Mouse (Mus musculus) MEL (cell line): Measurements from ENCODE around the gene Haus5. TPM values are rescaled to one million over a fixed set of nuclear protein-coding genes. Genes with fewer than 3 reads are reported as not detected.

Source experiments
- DNase-seq: peaks from one replicate; pipeline ENCODE4 v3.0.0; 2011; ENCODE audit warnings: low read depth, low spot score
- H3K27ac ChIP-seq: 2 replicates; pipeline ENCODE4 v1.5.1; 2012; ENCODE audit warnings: low read depth, mild to moderate bottlenecking, control low read depth, low read length, moderate library complexity; ENCODE audit not compliant: control insufficient read depth
- H3K27me3 ChIP-seq, 2 experiments: fragments of 150-350 bp in 1 of 2; sonication (generic) in 1 of 2; 2 replicates each; pipeline ENCODE4 v1.6.1; 2012; ENCODE audit warnings: low read length in 2 of 2, mild to moderate bottlenecking in 2 of 2, improper control_type of control experiment in 1 of 2, moderate library complexity in 1 of 2; ENCODE audit not compliant: insufficient read depth in 2 of 2, control insufficient read depth in 1 of 2
- H3K36me3 ChIP-seq, 2 experiments: 2 replicates each; pipeline ENCODE4 v1.6.1; 2012 to 2014; ENCODE audit warnings: low read length in 2 of 2, improper control_type of control experiment in 1 of 2, inconsistent platforms in 1 of 2, mild to moderate bottlenecking in 1 of 2; ENCODE audit not compliant: insufficient read depth in 2 of 2, control insufficient read depth in 1 of 2
- H3K4me1 ChIP-seq, 2 experiments: fragments of 150-350 bp in 1 of 2; sonication (generic) in 1 of 2; 2 replicates each; pipeline ENCODE4 v1.6.1; 2012; ENCODE audit warnings: low read length in 2 of 2, improper control_type of control experiment in 1 of 2, mild to moderate bottlenecking in 1 of 2; ENCODE audit not compliant: insufficient read depth in 2 of 2, control insufficient read depth in 1 of 2
- H3K4me3 ChIP-seq, 2 experiments: fragments of 150-350 bp in 1 of 2; sonication (generic) in 1 of 2; 2 replicates each; pipeline ENCODE4 v1.5.1; 2012; ENCODE audit warnings: low read depth in 2 of 2, low read length in 2 of 2, mild to moderate bottlenecking in 2 of 2, moderate library complexity in 2 of 2, control low read depth in 1 of 2, improper control_type of control experiment in 1 of 2; ENCODE audit not compliant: control insufficient read depth in 1 of 2, insufficient read depth in 1 of 2
- H3K79me2 ChIP-seq: 2 replicates; pipeline ENCODE4 v1.6.1; 2012; ENCODE audit warnings: mild to moderate bottlenecking, low read length, moderate library complexity; ENCODE audit not compliant: control insufficient read depth, poor library complexity, insufficient read depth
- H3K9ac ChIP-seq: 2 replicates; pipeline ENCODE4 v1.6.1; 2012; ENCODE audit warnings: low read depth, mild to moderate bottlenecking, control low read depth, low read length, moderate library complexity; ENCODE audit not compliant: control insufficient read depth, poor library complexity, severe bottlenecking
- H3K9me3 ChIP-seq: fragments of 150-350 bp; sonication (generic); replicated peaks from 2 replicates; pipeline ENCODE4 v1.6.1; 2012; ENCODE audit warnings: mild to moderate bottlenecking, low read length, improper control_type of control experiment, moderate library complexity; ENCODE audit not compliant: insufficient read depth
- BHLHE40 ChIP-seq: IDR thresholded peaks from 2 replicates; pipeline ENCODE4 v1.6.1; 2012; ENCODE audit warnings: low read depth, mild to moderate bottlenecking, inconsistent platforms, low read length, improper control_type of control experiment, borderline replicate concordance
- CHD2 ChIP-seq: IDR thresholded peaks from 2 replicates; pipeline ENCODE4 v1.6.1; 2011; ENCODE audit warnings: low read length, improper control_type of control experiment
- CTCF ChIP-seq, 3 experiments: IDR thresholded peaks in 2 of 3; conservative IDR thresholded peaks in 1 of 3; 2 replicates each; pipeline ENCODE4 v1.5.1; 2011 to 2012; ENCODE audit warnings: low read length in 3 of 3, low read depth in 2 of 3, mild to moderate bottlenecking in 2 of 3, improper control_type of control experiment in 1 of 3, inconsistent platforms in 1 of 3, mixed read lengths in 1 of 3, moderate library complexity in 1 of 3; ENCODE audit not compliant: control insufficient read depth in 1 of 3, insufficient read depth in 1 of 3, poor library complexity in 1 of 3, severe bottlenecking in 1 of 3
- E2F4 ChIP-seq: IDR thresholded peaks from 2 replicates; pipeline ENCODE4 v1.6.1; 2011; ENCODE audit warnings: low read depth, low read length, improper control_type of control experiment, borderline replicate concordance
- ELF1 ChIP-seq: IDR thresholded peaks from 2 replicates; pipeline ENCODE4 v1.6.1; 2014; ENCODE audit warnings: low read depth, mild to moderate bottlenecking, inconsistent platforms, low read length, improper control_type of control experiment, moderate library complexity
- ETS1 ChIP-seq: IDR thresholded peaks from 2 replicates; pipeline ENCODE4 v1.6.1; 2012; ENCODE audit warnings: low read depth, mild to moderate bottlenecking, inconsistent platforms, low read length, improper control_type of control experiment, moderate library complexity
- GABPA ChIP-seq: IDR thresholded peaks from 2 replicates; pipeline ENCODE4 v1.6.1; 2012; ENCODE audit warnings: low read depth, mild to moderate bottlenecking, inconsistent platforms, low read length, improper control_type of control experiment, moderate library complexity
- GATA1 ChIP-seq: IDR thresholded peaks from 2 replicates; pipeline ENCODE4 v1.6.1; 2011; ENCODE audit warnings: low read depth, low read length, improper control_type of control experiment
- HCFC1 ChIP-seq: IDR thresholded peaks from 2 replicates; pipeline ENCODE4 v1.6.1; 2012; ENCODE audit warnings: low read depth, mild to moderate bottlenecking, inconsistent platforms, low read length, improper control_type of control experiment, moderate library complexity
- JUND ChIP-seq: IDR thresholded peaks from 2 replicates; pipeline ENCODE4 v1.6.1; 2011; ENCODE audit warnings: low read depth, mild to moderate bottlenecking, improper control_type of control experiment, low read length
- KAT2A ChIP-seq: conservative IDR thresholded peaks from 2 replicates; pipeline ENCODE4 v1.6.1; 2012; ENCODE audit warnings: low read depth, low read length, improper control_type of control experiment, inconsistent platforms
- MAFK ChIP-seq: IDR thresholded peaks from 2 replicates; pipeline ENCODE4 v1.6.1; 2011; ENCODE audit warnings: low read depth, mild to moderate bottlenecking, low read length, improper control_type of control experiment, borderline replicate concordance
- MAX ChIP-seq: IDR thresholded peaks from 2 replicates; pipeline ENCODE4 v1.6.1; 2011; ENCODE audit warnings: low read length, improper control_type of control experiment
- MAZ ChIP-seq: IDR thresholded peaks from 2 replicates; pipeline ENCODE4 v1.6.1; 2012; ENCODE audit warnings: low read depth, mild to moderate bottlenecking, inconsistent platforms, low read length, improper control_type of control experiment
- MYB ChIP-seq: IDR thresholded peaks from 2 replicates; pipeline ENCODE4 v1.6.1; 2011; ENCODE audit warnings: mild to moderate bottlenecking, low read depth, low read length, improper control_type of control experiment
- MYC ChIP-seq: IDR thresholded peaks from 2 replicates; pipeline ENCODE4 v1.6.1; 2011; ENCODE audit warnings: low read depth, mild to moderate bottlenecking, low read length, improper control_type of control experiment, moderate library complexity
- NRF1 ChIP-seq: IDR thresholded peaks from 2 replicates; pipeline ENCODE4 v1.6.1; 2014; ENCODE audit warnings: low read depth, mild to moderate bottlenecking, inconsistent platforms, low read length, improper control_type of control experiment, moderate library complexity; ENCODE audit not compliant: poor library complexity, insufficient read depth, severe bottlenecking
- POLR2A ChIP-seq, 2 experiments: IDR thresholded peaks; 2 replicates each; pipeline ENCODE4 v1.6.1; 2011 to 2012; ENCODE audit warnings: low read length in 2 of 2, mild to moderate bottlenecking in 2 of 2, control low read depth in 1 of 2, improper control_type of control experiment in 1 of 2, low read depth in 1 of 2, moderate library complexity in 1 of 2; ENCODE audit not compliant: control insufficient read depth in 1 of 2, insufficient read depth in 1 of 2, poor library complexity in 1 of 2
- POLR2AphosphoS5 ChIP-seq: IDR thresholded peaks from 2 replicates; pipeline ENCODE4 v1.6.1; 2012; ENCODE audit warnings: low read depth, borderline replicate concordance, mild to moderate bottlenecking, inconsistent platforms, low read length, moderate library complexity, mixed read lengths
- RAD21 ChIP-seq: IDR thresholded peaks from 2 replicates; pipeline ENCODE4 v1.6.1; 2011; ENCODE audit warnings: mild to moderate bottlenecking, low read depth, low read length, improper control_type of control experiment
- RCOR1 ChIP-seq: IDR thresholded peaks from 2 replicates; pipeline ENCODE4 v1.6.1; 2012; ENCODE audit warnings: low read depth, mild to moderate bottlenecking, inconsistent platforms, low read length, improper control_type of control experiment
- SIN3A ChIP-seq: IDR thresholded peaks from 2 replicates; pipeline ENCODE4 v1.6.1; 2012; ENCODE audit warnings: low read length, improper control_type of control experiment, inconsistent platforms
- SMC3 ChIP-seq: IDR thresholded peaks from 2 replicates; pipeline ENCODE4 v1.6.1; 2011; ENCODE audit warnings: low read depth, low read length, improper control_type of control experiment
- TAL1 ChIP-seq: IDR thresholded peaks from 2 replicates; pipeline ENCODE4 v1.6.1; 2012; ENCODE audit warnings: mild to moderate bottlenecking, inconsistent platforms, low read length, moderate library complexity, mixed read lengths
- TBP ChIP-seq: IDR thresholded peaks from 2 replicates; pipeline ENCODE4 v1.8.0; 2011; ENCODE audit warnings: low read depth, low read length, improper control_type of control experiment
- TCF12 ChIP-seq: IDR thresholded peaks from 2 replicates; pipeline ENCODE4 v1.6.1; 2014; ENCODE audit warnings: low read depth, mild to moderate bottlenecking, inconsistent platforms, low read length, improper control_type of control experiment, moderate library complexity
- UBTF ChIP-seq: IDR thresholded peaks from 2 replicates; pipeline ENCODE4 v1.6.1; 2012; ENCODE audit warnings: low read depth, mild to moderate bottlenecking, inconsistent platforms, low read length, improper control_type of control experiment, moderate library complexity, borderline replicate concordance; ENCODE audit not compliant: insufficient read depth
- ZMIZ1 ChIP-seq: IDR thresholded peaks from 2 replicates; pipeline ENCODE4 v1.6.1; 2012; ENCODE audit warnings: low read depth, mild to moderate bottlenecking, inconsistent platforms, low read length, improper control_type of control experiment, moderate library complexity
- ZNF384 ChIP-seq: IDR thresholded peaks from 2 replicates; pipeline ENCODE4 v1.6.1; 2012; ENCODE audit warnings: low read depth, mild to moderate bottlenecking, inconsistent platforms, low read length, improper control_type of control experiment
- polyA plus RNA-seq, 2 experiments: library from polyadenylated mRNA; stranded (reverse) in 1 of 2; unstranded in 1 of 2; fragments of >175 nt in 1 of 2; fragments of >200 nt in 1 of 2; gene quantifications; 2 replicates each; pipeline versions ENCODE4 v1.2.1 to v1.2.4; 2012; ENCODE audit warnings: low replicate concordance in 2 of 2, low read depth in 1 of 2; ENCODE audit not compliant: insufficient read length in 2 of 2, insufficient read depth in 1 of 2, missing spikeins in 1 of 2
- total RNA-seq: library from RNA; depleted of rRNA; stranded (reverse); fragments of 300-350 nt; gene quantifications from 2 replicates; pipeline ENCODE4 v1.2.3, GENCODE M21; 2012

Haus5 gene
- total and polyA plus RNA-seq, 3 experiments = 35.0 to 55.9 TPM; not detected in 1

DNA sequence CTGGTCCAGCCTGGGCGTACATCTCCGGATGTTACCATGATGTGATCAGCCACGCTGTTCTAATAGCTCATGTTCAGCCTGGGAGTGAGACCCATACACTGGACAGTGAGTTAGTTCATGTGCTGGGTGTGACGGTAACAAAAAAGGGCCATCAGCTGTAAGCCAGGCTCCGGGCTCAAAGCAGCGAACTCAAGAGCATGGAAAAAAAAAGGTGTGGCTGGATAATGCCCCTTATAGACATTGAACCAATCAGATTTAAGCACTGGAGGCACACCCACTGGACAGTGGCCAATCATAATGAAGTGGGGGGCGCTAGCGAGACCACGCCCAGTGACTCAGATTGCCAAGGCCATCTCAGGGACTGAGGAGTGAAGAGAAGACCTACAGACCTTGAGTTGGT lies 33.8 kb upstream of the Haus5 start, which contains the start of gene 2200002J24Rik (continued):
- peak; percentile 69 for TF ChIP-seq SIN3A
- no peak for TF ChIP-seq BHLHE40
- TF ChIP-seq ZMIZ1 = no peak
- no peak for TF ChIP-seq SMC3
- peak; percentile 19; the same call in 1 of the 2 replicates for TF ChIP-seq TBP
- TF ChIP-seq TCF12 = no peak

DNA sequence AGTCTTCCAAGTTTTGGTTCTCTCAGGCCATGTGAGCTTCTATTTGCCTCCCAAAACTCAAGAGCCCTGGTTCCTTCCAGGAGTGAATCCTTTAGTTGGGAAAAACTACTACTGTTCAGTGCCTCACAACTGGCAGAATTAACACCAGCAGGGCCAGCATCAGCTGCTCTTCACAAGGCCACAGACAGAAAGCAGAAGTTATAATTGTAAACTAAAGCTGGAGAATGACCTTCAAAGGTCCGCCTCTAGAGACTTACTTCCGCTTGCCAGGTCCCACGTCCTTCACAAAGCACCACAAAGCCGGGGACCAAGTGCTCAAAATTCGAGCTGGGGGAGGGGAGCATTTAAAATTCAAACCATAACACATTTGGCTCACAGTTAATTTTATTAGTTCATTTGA lies 33.3 kb upstream of the Haus5 start:
- H3K9ac ChIP-seq = peak overlapping the region; percentile 37
- H3K9me3 ChIP-seq = no peaks in the 10 kb centered on the region
- peak; percentile 85 for DNase-seq
- peaks cover 0 to 5% of the 10 kb centered on the region in 2 experiments; a peak in 2 of 4 replicates for H3K36me3 ChIP-seq
- TF ChIP-seq ELF1 = 0 out of 2 replicates have a peak, but pooled peaks have one; percentile 16
- TF ChIP-seq CTCF (IDR thresholded peaks at IDR 0.05 in 2 of 3, conservative IDR thresholded peaks at IDR 0.05 in 1 of 3; ENCODE audit: control insufficient read depth in 1 of 3, insufficient read depth in 1 of 3, low read depth in 2 of 3, low read length in 3 of 3, poor library complexity in 1 of 3, severe bottlenecking in 1 of 3) = no peak
- TF ChIP-seq POLR2A (IDR thresholded peaks at IDR 0.05; ENCODE audit: control insufficient read depth in 1 of 2, insufficient read depth in 1 of 2, low read depth in 1 of 2, low read length in 2 of 2, poor library complexity in 1 of 2) = peak in 1 of 2 experiments; percentile 17; a peak in 1 of 4 replicates
- TF ChIP-seq UBTF = no peak
- peak; percentile 39; the same call in 1 of the 2 replicates for TF ChIP-seq ETS1
- TF ChIP-seq HCFC1 = peak; percentile 69
- TF ChIP-seq TAL1 = no peak
- TF ChIP-seq ZNF384 = no peak
- TF ChIP-seq E2F4 = no peak
- no peak for TF ChIP-seq SIN3A
- TF ChIP-seq RAD21 = no peak
- TF ChIP-seq TBP = peak; percentile 25; the same call in 1 of the 2 replicates
- TF ChIP-seq, all 39 proteins: peak for 5
- Histone ChIP-seq H3K27ac (peak overlapping the region; percentile 42), H3K4me3 (peak overlapping the region; percentile 42 to 52), H3K4me1 (peaks cover 0 to 10% of the 10 kb centered on the region in 2 experiments; a peak in 1 of 4 replicates), H3K27me3 (no peaks in the 10 kb centered on the region; a peak in 1 of 4 replicates), H3K79me2 (no peaks in the 10 kb centered on the region)

DNA sequence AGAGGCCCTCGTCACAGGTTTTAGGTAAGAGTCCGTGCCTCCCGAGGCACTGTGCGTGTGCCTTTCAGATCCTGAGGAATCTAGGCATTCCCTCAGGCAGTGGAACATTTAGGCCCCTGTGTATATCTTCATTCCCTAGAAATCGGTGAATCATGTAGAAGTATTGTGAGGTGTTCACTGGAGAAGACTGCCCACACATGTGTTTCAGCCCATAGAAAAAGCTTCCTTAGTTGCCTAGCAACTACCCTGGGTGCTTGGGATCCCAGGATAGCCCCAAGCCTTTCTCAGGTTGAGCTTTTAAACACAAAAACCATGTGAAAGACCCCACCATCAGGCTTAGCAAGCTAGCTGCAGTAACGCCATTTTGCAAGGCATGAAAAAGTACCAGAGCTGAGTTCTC lies 23.5 kb upstream of the Haus5 start:
- Histone ChIP-seq H3K27ac (no peak overlapping the region), H3K27me3 (no peaks in the 10 kb centered on the region), H3K36me3 (no peaks in the 10 kb centered on the region), H3K79me2 (no peaks in the 10 kb centered on the region), H3K9me3 (no peaks in the 10 kb centered on the region), H3K9ac (no peak overlapping the region), H3K4me3 (no peak overlapping the region), H3K4me1 (no peaks in the 10 kb centered on the region)
- no peak for DNase-seq
- no peak for TF ChIP-seq NRF1
- TF ChIP-seq GABPA = no peak
- TF ChIP-seq KAT2A = no peak
- TF ChIP-seq MAX = no peak
- TF ChIP-seq ZNF384 = no peak
- no peak for TF ChIP-seq JUND
- TF ChIP-seq TCF12 = no peak
- no peak for TF ChIP-seq MAFK
- TF ChIP-seq E2F4 = no peak
- no peak for TF ChIP-seq CHD2
- TF ChIP-seq MAZ = no peak
- no peak for TF ChIP-seq TBP
- no peak for TF ChIP-seq ETS1
- TF ChIP-seq GATA1 = no peak
- TF ChIP-seq MYB = no peak
- TF ChIP-seq RCOR1 = no peak
- no peak for TF ChIP-seq RAD21
- no peak for TF ChIP-seq POLR2AphosphoS5
- TF ChIP-seq MYC = no peak
- no peak for TF ChIP-seq HCFC1
